Mouse (Mus musculus) left cerebral cortex, adult 18-20 months (tissue): Measurements from ENCODE around the gene Coasy. TPM values are rescaled to one million over a fixed set of nuclear protein-coding genes. Genes with fewer than 3 reads are reported as not detected.
"Not testable (repeated sequence)": the region's sequence is repeated elsewhere in the genome, so short reads cannot be mapped to it uniquely, and the experiment has no call there.

Experiments used
- DNase-seq, 2 experiments: peaks; one replicate each; pipeline ENCODE4 v3.0.0; 2021 to 2022; ENCODE audit warnings: low spot score in 2 of 2, mixed read lengths in 1 of 2
- total RNA-seq, 2 experiments: library from RNA; stranded (reverse); gene quantifications; 2 replicates each; pipeline ENCODE4 v1.2.3; 2021

Coasy gene
- total RNA-seq, 2 experiments from 2014 or later = 22.5 to 24.6 TPM

- DNase-seq = peak; percentile 93
Measured at GRCm38 (mm10) chr11:101086756-101087681, 4.7 kb downstream of the Coasy start, which contains the start of gene Mlx. Gene Mlx, plus strand, starts transcription at chr11:101087277.

DNA sequence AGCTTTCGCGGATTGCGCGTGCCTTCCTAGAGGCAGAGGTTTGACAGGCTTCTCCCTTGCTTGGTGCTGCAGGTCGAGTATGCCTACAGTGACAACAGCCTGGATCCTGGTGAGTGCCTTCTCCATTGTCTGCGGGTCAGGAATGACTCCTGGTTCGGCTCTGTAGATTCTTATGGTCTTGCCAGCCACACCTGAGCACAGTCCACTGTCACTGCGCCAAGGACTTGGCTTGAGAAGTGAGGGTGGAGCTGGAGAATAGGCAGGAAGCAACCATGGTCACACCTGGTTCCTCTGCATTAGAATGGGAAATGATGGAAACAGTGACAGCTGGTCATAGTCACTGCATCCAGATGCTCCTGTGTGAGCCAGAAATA lies 5.3 kb downstream of the Coasy start:
- DNase-seq = no peak

DNA sequence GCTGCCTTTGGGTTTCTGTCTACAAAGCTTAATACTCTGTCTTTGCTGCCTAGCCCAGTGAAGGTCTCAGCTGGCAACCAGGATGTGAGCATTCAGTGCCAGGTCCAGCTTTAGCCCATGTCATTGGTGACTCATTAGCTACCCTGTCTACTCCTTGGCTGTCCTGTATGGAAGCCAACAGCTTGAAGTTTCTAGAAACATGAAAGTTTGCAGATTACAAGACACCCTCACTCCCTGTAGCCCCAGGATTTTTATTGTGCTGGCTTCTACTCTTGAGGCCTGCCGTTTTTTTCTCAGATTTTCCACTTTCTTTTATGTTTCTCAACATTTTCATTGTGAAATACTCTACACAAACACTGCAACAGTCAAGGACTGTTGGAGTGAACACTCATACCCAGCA lies 7.6 kb downstream of the Coasy start:
- no peak for DNase-seq

DNA sequence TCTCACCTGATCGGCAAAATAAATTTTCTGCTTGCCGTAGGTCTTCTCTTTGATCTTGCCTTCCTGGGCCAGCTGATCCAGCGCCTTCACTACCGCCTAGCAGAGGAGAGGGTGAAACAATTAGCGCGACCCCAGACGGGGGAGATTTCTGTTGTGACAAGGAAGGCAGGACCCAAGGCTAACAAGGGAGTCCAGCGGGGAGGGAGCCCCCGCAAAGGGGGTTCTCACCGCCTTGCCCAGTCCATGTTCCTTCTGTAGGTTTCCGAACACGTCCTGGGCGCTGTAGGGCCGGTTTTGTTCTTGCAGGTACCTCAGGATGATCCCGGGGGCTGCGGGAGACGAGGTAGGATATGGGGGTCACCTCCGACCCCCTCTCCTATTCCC lies 12.6 kb downstream of the Coasy start:
- DNase-seq = no peak

GRCm38 (mm10) chr11:101095314-101096024 lies 13.1 kb downstream of the Coasy start, which contains the start of gene Psmc3ip:
Gene Psmc3ip, minus strand, starts transcription at chr11:101095436.
- peak; percentile 91 to 95 for DNase-seq

- DNase-seq = no peak
Measured at GRCm38 (mm10) chr11:101098231-101098630, 15.9 kb downstream of the Coasy start.

- DNase-seq = no peak
Measured at GRCm38 (mm10) chr11:101103011-101103410, 20.6 kb downstream of the Coasy start.

GRCm38 (mm10) chr11:101109351-101109750 lies 27.0 kb downstream of the Coasy start:
- DNase-seq = no peak

- no peak for DNase-seq
Measured at GRCm38 (mm10) chr11:101110708-101111107, 28.3 kb downstream of the Coasy start.

- DNase-seq = no peak
Measured at GRCm38 (mm10) chr11:101111178-101111577, 28.8 kb downstream of the Coasy start.

DNA sequence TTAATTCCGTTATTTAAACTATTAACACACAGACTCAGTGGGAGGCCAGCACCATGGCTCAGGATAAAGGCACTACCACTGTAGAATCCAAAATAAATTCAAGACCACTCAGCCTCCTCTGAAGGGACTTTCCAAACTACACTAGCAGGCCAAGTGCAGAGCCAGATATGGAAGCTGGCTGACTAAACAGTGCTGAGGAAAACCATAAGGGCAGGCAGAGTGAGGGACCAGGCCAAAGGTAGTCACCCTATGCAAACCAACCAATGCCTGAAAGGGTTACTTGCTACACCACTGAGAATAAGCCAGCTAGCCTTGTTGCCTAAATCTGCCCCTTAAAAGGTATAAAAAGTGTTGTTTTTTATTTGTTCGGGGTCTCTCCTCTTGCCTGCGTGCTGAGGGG lies 29.8 kb downstream of the Coasy start:
- no peak for DNase-seq

- no peak for DNase-seq
Measured at GRCm38 (mm10) chr11:101115564-101115963, 33.2 kb downstream of the Coasy start.

- no peak for DNase-seq
Measured at GRCm38 (mm10) chr11:101118105-101118504, 35.7 kb downstream of the Coasy start.

DNA sequence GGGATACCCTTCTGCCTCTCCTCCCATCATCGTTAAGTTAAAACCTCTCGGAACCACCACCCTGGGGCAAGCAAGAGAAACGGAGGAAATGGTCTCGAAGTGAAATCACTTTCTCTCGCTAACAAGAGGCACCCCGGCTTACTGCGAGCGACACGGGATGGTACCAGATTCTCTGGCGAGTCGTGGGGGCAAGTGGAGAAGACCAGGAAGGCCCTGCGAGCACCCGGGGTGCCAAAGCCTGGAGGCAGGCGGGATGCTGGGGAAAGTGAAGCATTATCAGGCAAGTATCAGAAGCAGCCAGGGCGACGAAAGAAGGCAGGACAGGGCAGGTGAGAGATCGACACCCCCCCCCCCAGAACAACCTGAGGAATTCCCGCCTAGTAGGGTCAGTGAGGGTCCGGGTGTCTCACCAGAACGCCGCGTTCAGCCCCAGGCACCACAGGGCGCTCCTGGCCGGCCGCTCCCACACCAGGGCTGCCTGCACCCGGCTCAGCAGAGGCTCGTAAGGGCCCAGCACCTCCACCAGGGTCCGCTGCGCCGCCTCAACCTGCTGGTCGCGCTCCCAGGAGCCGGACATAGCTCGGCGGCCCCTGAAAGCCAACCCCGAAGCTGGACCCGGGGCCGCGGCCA lies 36.9 kb downstream of the Coasy start:
- DNase-seq = peak in 1 of 2 experiments; percentile 11

- DNase-seq = peak; percentile 98 to 100
Measured at GRCm38 (mm10) chr11:101119761-101120544, 37.6 kb downstream of the Coasy start, which contains the start of the genes Retreg3 and Tubg1. Gene Retreg3, minus strand, starts transcription at chr11:101119893. Gene Tubg1, plus strand, starts transcription at chr11:101119938.

DNA sequence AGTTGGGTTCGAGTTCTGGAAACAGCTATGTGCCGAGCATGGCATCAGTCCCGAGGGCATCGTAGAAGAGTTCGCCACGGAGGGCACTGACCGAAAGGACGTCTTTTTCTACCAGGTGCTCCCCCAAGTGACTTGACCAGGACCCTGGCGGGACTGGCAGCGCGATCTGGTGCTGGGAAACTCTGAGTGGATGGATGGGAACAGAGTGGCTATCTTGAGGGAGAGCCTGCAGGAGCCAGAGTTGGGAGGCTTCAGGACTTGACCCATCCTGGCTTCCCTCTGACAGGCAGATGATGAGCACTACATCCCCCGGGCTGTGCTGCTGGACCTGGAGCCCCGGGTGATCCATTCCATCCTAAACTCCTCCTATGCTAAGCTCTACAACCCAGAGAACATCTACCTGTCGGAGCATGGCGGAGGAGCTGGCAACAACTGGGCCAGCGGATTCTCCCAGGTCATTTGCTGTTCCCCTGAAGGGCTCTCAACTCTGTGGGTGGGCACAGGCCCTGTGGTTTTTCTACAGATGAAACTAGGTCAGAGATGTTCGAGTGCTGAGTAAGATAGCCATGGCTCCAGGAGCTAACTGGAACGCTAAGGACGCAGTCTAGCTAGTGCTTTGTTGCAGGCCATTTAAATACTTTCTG lies 38.3 kb downstream of the Coasy start:
- peak in 1 of 2 experiments; percentile 10 for DNase-seq

DNA sequence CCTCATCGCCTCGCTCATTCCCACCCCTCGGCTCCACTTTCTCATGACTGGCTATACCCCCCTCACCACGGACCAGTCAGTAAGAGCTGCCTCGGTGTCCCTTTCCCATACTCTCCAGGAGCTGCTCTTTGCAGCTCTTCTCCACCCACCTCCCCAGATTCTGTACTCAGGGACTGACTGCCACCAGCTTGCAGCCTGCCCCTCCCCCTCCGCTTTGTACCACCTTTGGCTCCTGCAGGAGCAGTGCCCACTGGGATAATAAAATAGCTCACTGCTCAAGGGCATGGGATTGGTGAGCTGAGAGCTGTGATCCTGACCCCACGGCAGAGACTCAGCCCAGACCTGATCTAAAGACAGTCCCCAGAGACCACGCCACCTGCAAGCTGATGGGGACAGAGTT lies 42.1 kb downstream of the Coasy start:
- DNase-seq = not testable (repeated sequence)

DNA sequence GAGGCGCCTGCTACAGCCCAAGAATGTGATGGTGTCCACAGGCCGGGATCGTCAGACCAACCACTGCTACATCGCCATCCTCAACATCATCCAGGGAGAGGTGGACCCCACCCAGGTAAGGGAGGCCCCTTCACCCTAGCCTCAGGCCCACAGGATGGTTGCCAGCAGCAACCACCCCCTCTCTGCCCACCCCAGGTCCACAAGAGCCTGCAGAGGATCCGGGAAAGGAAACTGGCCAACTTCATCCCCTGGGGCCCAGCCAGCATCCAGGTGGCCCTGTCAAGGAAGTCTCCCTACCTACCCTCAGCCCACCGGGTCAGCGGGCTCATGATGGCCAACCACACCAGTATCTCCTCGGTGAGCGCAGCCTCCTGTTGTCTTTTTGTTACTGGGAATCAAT lies 42.6 kb downstream of the Coasy start:
- not testable (repeated sequence) for DNase-seq

- no peak for DNase-seq
Measured at GRCm38 (mm10) chr11:101127075-101127474, 44.7 kb downstream of the Coasy start.

DNA sequence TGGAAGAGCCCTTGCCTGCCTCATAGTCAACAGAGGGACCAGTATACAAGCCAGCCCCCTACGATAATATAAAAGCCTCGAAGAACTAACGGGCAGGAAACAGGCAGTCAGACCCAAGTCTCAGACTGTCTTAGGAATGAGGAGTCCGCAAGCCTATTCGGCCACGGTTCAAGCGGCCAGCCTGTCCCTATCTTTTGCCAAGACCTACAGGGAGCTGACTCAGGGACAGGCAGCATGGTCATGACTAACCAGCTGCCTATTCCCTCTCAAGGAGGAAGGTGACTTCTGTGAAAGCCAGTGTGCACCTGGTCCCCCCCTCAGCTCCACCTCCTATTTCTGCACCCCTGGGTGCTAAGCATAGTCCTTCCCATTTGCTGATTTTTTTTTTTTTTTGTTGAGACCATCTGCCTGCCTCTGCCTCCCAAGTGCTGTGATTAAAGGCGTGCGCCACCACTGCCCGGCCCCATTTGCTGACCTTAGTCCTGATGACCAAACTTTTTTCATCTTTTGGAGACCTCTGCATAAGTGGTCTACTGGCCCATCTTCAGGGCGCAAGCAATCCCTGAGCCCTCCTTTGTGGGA lies 46.7 kb downstream of the Coasy start:
- DNase-seq = no peak
